Mouse (Mus musculus) liver, adult 2 months (tissue): ENCODE measurements around the gene Creb3l2.

ENCODE experiments used
- CTCF ChIP-seq: fragments of 200-500 bp; IDR thresholded peaks from 2 replicates; pipeline ENCODE4 v1.5.1; 2011; ENCODE audit warnings: low read depth, low read length, control low read depth
- POLR2A ChIP-seq: fragments of 200-500 bp; IDR thresholded peaks from 2 replicates; pipeline ENCODE4 v1.6.1; 2011; ENCODE audit warnings: low read length, control low read depth; ENCODE audit not compliant: insufficient read depth; ENCODE audit errors: extremely low read depth

DNA sequence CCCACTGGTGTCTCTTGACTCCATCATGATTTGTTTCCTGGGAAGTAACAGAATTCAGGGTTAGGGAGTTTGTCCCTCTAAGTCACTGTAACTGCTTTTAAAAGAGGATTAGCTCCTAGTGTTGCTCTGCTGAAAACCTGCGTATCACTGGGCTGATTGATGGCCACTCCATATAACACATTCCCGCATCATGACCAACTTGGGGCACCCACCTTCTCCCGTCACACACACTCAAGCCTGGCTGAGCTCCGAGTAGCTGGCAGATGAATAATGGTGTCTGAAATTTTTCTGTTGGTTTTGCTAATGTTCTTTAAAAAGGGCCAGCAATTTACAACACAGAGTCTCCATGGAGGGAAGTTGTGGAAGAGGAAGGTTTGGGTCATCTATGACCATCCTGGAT, 41.8 kb downstream of the Creb3l2 start:
- TF ChIP-seq CTCF, result no peak
- no peak for TF ChIP-seq POLR2A
